Comparison of ENCODE assay signal across 1 mouse cellular context in genomic region chr8:84841514-84841913, GRCm38 (mm10).
TF ChIP-seq lines count a peak whose summit lies in the region.

No protein-coding gene starts in this region.

TF ChIP-seq in CH12.LX, 34 proteins besides CTCF, POLR2A, EP300 and RAD21:
- TF ChIP-seq GABPA (IDR thresholded peaks at IDR 0.05; ENCODE audit: insufficient replicate concordance, low read depth, low read length) (no peak), CHD2 (IDR thresholded peaks at IDR 0.05; ENCODE audit: low read length) (no peak), MEF2A (IDR thresholded peaks at IDR 0.05; ENCODE audit: borderline replicate concordance, low read depth, low read length) (no peak), ETS1 (conservative IDR thresholded peaks at IDR 0.05; ENCODE audit: low read depth, low read length) (no peak), TCF12 (IDR thresholded peaks at IDR 0.05; ENCODE audit: low read depth, low read length) (no peak), MXI1 (IDR thresholded peaks at IDR 0.05; ENCODE audit: low read depth, low read length) (no peak), JUND (conservative IDR thresholded peaks at IDR 0.05; ENCODE audit: low read depth, low read length) (no peak), KAT2A (IDR thresholded peaks at IDR 0.05; ENCODE audit: insufficient replicate concordance, low read length) (no peak), HCFC1 (IDR thresholded peaks at IDR 0.05; ENCODE audit: low read depth, low read length) (no peak)
TF ChIP-seq in CH12.LX: peak in this region for 0.
